Mouse (Mus musculus) bone marrow macrophage, adult 2 months (primary cell): Measurements from ENCODE around the gene Gla.

Experiments used
- CTCF ChIP-seq: IDR thresholded peaks from 2 replicates; pipeline ENCODE4 v1.5.1; 2012; ENCODE audit warnings: low read depth, mild to moderate bottlenecking, low read length, moderate library complexity
- POLR2A ChIP-seq: IDR thresholded peaks from 2 replicates; pipeline ENCODE4 v1.6.1; 2012; ENCODE audit warnings: mild to moderate bottlenecking, low read depth, low read length, borderline replicate concordance

DNA sequence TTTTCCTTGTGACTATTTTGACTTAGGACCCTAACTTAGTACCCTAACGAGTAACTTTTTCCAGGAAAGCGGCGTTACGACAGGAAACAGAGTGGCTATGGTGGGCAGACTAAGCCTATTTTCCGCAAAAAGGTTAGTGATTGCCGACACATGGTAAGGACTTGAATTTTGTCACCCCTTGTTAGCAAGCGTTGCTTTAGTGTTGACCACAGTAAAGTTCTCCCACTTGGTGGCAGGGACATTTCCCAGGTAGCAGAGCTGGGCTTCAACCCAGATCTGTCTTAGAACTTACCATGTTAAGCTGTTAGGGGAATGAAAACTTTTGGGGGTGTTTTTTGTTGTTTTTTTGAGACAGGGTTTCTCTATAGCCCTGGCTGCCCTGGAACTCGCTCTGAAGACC is 14.5 kb downstream of the Gla start:
- TF ChIP-seq CTCF = no peak
- no peak for TF ChIP-seq POLR2A
